Comparison of ENCODE assay signal across 28 mouse cellular contexts in genomic region chr6:37455540-37455939, GRCm38 (mm10). TPM values are rescaled to one million over a fixed set of nuclear protein-coding genes. Genes with fewer than 3 reads are reported as not detected.
A peak's percentile ranks its signal among the peaks of the same experiment; 100 is the strongest.
DNase-seq lines count a peak whose midpoint lies in the region; ATAC-seq lines count a peak whose summit lies in the region.
"Had no signal": no experiment of that assay in that cellular context is flagged by ENCODE, and none has a peak within 500 bp of the region (broad histone marks: within the 10 kb centered on the region; RNA-seq: fewer than 3 reads in every experiment).

No protein-coding gene starts in this region.

- no peak overlapping the region for H3K4me3 ChIP-seq in stomach, embryonic 16.5 days (replicated peaks; ENCODE audit: low read length)
- H3K4me3 ChIP-seq: embryonic facial prominence, embryonic 13.5 days; erythroblast, embryonic 14.5 days; forebrain, embryonic 12.5 days; gastrocnemius, adult 2 months; limb, embryonic 15.5 days; liver, embryonic 15.5 days; lung, embryonic 15.5 days; midbrain, embryonic 10.5 days had no signal

- ATAC-seq in activated CD4-positive, CD25-positive, alpha-beta regulatory T cell, adult 4 months = peak; percentile 80
- peak; percentile 27; the same call in 1 of the 2 replicates for ATAC-seq in megakaryocyte, adult 5-6 weeks (ENCODE audit: poor library complexity, severe bottlenecking)
- ATAC-seq in stomach, embryonic 16.5 days (ENCODE audit: insufficient read depth, low FRiP score) = peak; percentile 72; the same call in 1 of the 2 replicates

- H3K4me2 ChIP-seq in stomach, embryonic 16.5 days (ENCODE audit: low read depth, low read length) = no peak overlapping the region
- H3K4me2 ChIP-seq: embryonic facial prominence, embryonic 13.5 days; forebrain, embryonic 12.5 days; hindbrain, embryonic 14.5 days; limb, embryonic 15.5 days; liver, embryonic 15.5 days; lung, embryonic 15.5 days had no signal

- DNase-seq in CD4-positive helper T cell, adult 2 months (ENCODE audit: low read depth, low spot score) = peak; percentile 60
- DNase-seq in adrenal gland, postnatal 4 days (ENCODE audit: low spot score in 2 of 2) = no peak
- DNase-seq in cerebellum, adult 11 months = no peak
- DNase-seq in cerebellum, adult 8-10 months = no peak
- DNase-seq: adrenal gland, adult 2 months; B cell, adult 2 months; cerebellum, adult 2 months; cerebellum, postnatal 36 days; embryo, embryonic 11 days; gastrocnemius, adult 2 months; heart, postnatal 4 days; kidney, adult 11 months; kidney, postnatal 4 days; layer of hippocampus, adult 9-11 months; left cerebral cortex, postnatal 4 days; lung, postnatal 36 days; thymus, adult 18-20 months had no signal

- WGBS in stomach, embryonic 16.5 days = 48% methylated on average over 5 of the region's 5 CpGs

- no peak overlapping the region for H3K9ac ChIP-seq in stomach, embryonic 16.5 days (ENCODE audit: low read length)
- H3K9ac ChIP-seq: embryonic facial prominence, embryonic 13.5 days; forebrain, embryonic 12.5 days; hindbrain, embryonic 14.5 days; limb, embryonic 15.5 days; liver, embryonic 15.5 days; lung, embryonic 15.5 days had no signal

- no peaks in the 10 kb centered on the region for H3K36me3 ChIP-seq in stomach, embryonic 16.5 days (ENCODE audit: control insufficient read depth, insufficient read depth, low read length)
- H3K36me3 ChIP-seq: embryonic facial prominence, embryonic 13.5 days; forebrain, embryonic 12.5 days; limb, embryonic 15.5 days; liver, embryonic 15.5 days; lung, embryonic 15.5 days; midbrain, embryonic 10.5 days had no signal

- no peaks in the 10 kb centered on the region for H3K27me3 ChIP-seq in stomach, embryonic 16.5 days (ENCODE audit: control insufficient read depth, insufficient read depth, low read length)
- H3K27me3 ChIP-seq: embryonic facial prominence, embryonic 13.5 days; forebrain, embryonic 12.5 days; limb, embryonic 15.5 days; liver, embryonic 15.5 days; lung, embryonic 15.5 days had no signal

- no peaks in the 10 kb centered on the region for H3K9me3 ChIP-seq in stomach, embryonic 16.5 days (replicated peaks; ENCODE audit: control insufficient read depth, low read length)
- H3K9me3 ChIP-seq: embryonic facial prominence, embryonic 13.5 days; forebrain, embryonic 12.5 days; limb, embryonic 15.5 days; liver, embryonic 15.5 days; lung, embryonic 15.5 days; midbrain, embryonic 10.5 days had no signal

- H3K27ac ChIP-seq in stomach, embryonic 16.5 days (ENCODE audit: low read length) = peak overlapping the region; percentile 13; the same call in 1 of the 2 replicates
- H3K27ac ChIP-seq: embryonic facial prominence, embryonic 13.5 days; forebrain, embryonic 12.5 days; gastrocnemius, adult 2 months; hindbrain, embryonic 14.5 days; limb, embryonic 15.5 days; liver, embryonic 15.5 days; lung, embryonic 15.5 days; midbrain, embryonic 10.5 days had no signal

- H3K4me1 ChIP-seq in stomach, embryonic 16.5 days (ENCODE audit: control insufficient read depth, insufficient read depth, low read length) = peaks cover 3% of the 10 kb centered on the region; the same call in 1 of the 2 replicates
- H3K4me1 ChIP-seq: embryonic facial prominence, embryonic 13.5 days; forebrain, embryonic 12.5 days; limb, embryonic 15.5 days; liver, embryonic 15.5 days; lung, embryonic 15.5 days; midbrain, embryonic 10.5 days had no signal

RNA-seq across cellular contexts. Expression of gene Creb3l2, which starts 13.6 kb away (rescaled TPM):
- polyA plus RNA-seq in activated CD4-positive, CD25-positive, alpha-beta regulatory T cell, adult 4 months (2017; shearing (Covaris generic)) = 1 to 10 TPM; 3.0 to 3.6 TPM
- total RNA-seq in megakaryocyte, adult 5-6 weeks (2015) = 7.8 and 8.0 TPM in 2 replicates
- 2.8 and 3.0 TPM in 2 replicates for total RNA-seq in megakaryocyte, adult 5-6 weeks (2017)
- 18.6 and 20.3 TPM in 2 replicates for polyA plus RNA-seq in stomach, embryonic 16.5 days (2015; fragmentation: Nextera tagmentation; extraction: Ambion mirVana)
- 10 to 100 TPM; 71.3 to 78.3 TPM for total RNA-seq in adrenal gland, postnatal 4 days (2021)

Comparison
In these comparisons a context has a peak if more than half of its experiments do, and no peak if none do; other contexts are left out.
1. ATAC-seq: peak in every context shown above with its lines; median percentile 80 in activated CD4-positive, CD25-positive, alpha-beta regulatory T cell, adult 4 months; 72 in stomach, embryonic 16.5 days; 27 in megakaryocyte, adult 5-6 weeks.
2. RNA of gene Creb3l2, which starts 13.6 kb away (total RNA-seq): 71.3 to 78.3 TPM in adrenal gland, postnatal 4 days; 2.8 to 8.0 TPM in megakaryocyte, adult 5-6 weeks; every median in the first group is over 4 times any median in the second.